In the genomic region with DNA sequence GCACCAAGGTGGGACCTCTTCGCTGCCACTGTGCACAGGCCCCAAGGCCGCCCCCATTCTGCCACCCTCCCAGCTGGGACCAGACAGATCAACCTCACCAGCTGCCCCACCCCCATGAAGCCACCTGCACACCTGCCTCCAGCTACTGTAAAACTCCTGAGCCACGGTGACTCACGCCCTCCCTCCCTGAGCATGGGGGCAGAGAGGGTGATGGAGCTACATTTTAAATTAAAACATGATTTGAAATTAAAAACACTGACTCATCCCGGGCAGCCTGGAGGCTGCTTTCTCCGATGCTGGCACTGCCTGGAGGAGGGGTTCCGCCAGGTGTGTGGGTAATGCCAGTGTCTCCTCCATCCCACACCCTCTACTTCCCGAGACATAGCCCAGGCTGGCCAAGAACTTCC, we compare ENCODE assay signal across 19 mouse cellular contexts.
A peak's percentile ranks its signal among the peaks of the same experiment; 100 is the strongest.
DNase-seq lines count a peak whose midpoint lies in the region; ATAC-seq and TF ChIP-seq lines count a peak whose summit lies in the region.
"Had no signal": no experiment of that assay in that cellular context is flagged by ENCODE, and none has a peak within 500 bp of the region (broad histone marks: within the 10 kb centered on the region; RNA-seq: fewer than 3 reads in every experiment).

No protein-coding gene starts in this region.

- H3K4me2 ChIP-seq in intestine, embryonic 16.5 days (ENCODE audit: low read depth, low read length): no peak overlapping the region
- H3K4me2 ChIP-seq: heart, embryonic 13.5 days; limb, embryonic 15.5 days; liver, embryonic 15.5 days; midbrain, embryonic 11.5 days had no signal

- H3K9ac ChIP-seq in intestine, embryonic 16.5 days (ENCODE audit: low read depth, low read length): no peak overlapping the region
- H3K9ac ChIP-seq: heart, embryonic 13.5 days; limb, embryonic 15.5 days; liver, embryonic 15.5 days had no signal

- TF ChIP-seq CTCF in thymus, adult 2 months (IDR thresholded peaks at IDR 0.05; ENCODE audit: borderline replicate concordance, control insufficient read depth, extremely low read depth, insufficient read depth, low read length, poor library complexity): no peak; the same call in 1 of the 2 replicates

- 71% methylated on average over 8 of the region's 8 CpGs for WGBS in thymus, adult 2 months
- WGBS in intestine, embryonic 16.5 days: 86% methylated on average over 8 of the region's 8 CpGs

- peak overlapping the region; percentile 39; the same call in 1 of the 2 replicates for H3K27ac ChIP-seq in thymus, adult 2 months (ENCODE audit: control insufficient read depth, insufficient read depth, low read length)
- no peak overlapping the region for H3K27ac ChIP-seq in intestine, embryonic 16.5 days (ENCODE audit: low read length)
- H3K27ac ChIP-seq: heart, embryonic 13.5 days; kidney, postnatal 0 days; limb, embryonic 15.5 days; liver, embryonic 15.5 days had no signal

- no peak overlapping the region for H3K4me3 ChIP-seq in thymus, adult 2 months (ENCODE audit: control insufficient read depth, insufficient read depth, low read length)
- H3K4me3 ChIP-seq in intestine, embryonic 16.5 days (ENCODE audit: low read length): no peak overlapping the region
- H3K4me3 ChIP-seq: heart, embryonic 13.5 days; limb, embryonic 15.5 days; liver, embryonic 15.5 days had no signal

- peaks cover 53% of the 10 kb centered on the region for H3K4me1 ChIP-seq in thymus, adult 2 months (replicated peaks; ENCODE audit: control insufficient read depth, insufficient read depth, low read length)
- H3K4me1 ChIP-seq in intestine, embryonic 16.5 days (ENCODE audit: control insufficient read depth, insufficient read depth, low read length): peaks cover 12% of the 10 kb centered on the region

- TF ChIP-seq POLR2A in thymus, adult 2 months (IDR thresholded peaks at IDR 0.05; ENCODE audit: control insufficient read depth, extremely low read depth, insufficient read depth, low read length, poor library complexity): no peak

- peaks cover 25% of the 10 kb centered on the region for H3K36me3 ChIP-seq in thymus, adult 2 months (ENCODE audit: control insufficient read depth, insufficient read depth, low read length)
- H3K36me3 ChIP-seq in intestine, embryonic 16.5 days (ENCODE audit: control insufficient read depth, insufficient read depth, low read length): no peaks in the 10 kb centered on the region

- 0 out of 2 replicates have a peak, but pooled peaks cover 3% of the 10 kb centered on the region for H3K9me3 ChIP-seq in intestine, embryonic 16.5 days (ENCODE audit: control insufficient read depth, low read length)
- H3K9me3 ChIP-seq: heart, embryonic 13.5 days; limb, embryonic 15.5 days; liver, embryonic 15.5 days had no signal

- DNase-seq in frontal cortex, postnatal 10 days (ENCODE audit: low spot score in 2 of 2): no peak
- peak; percentile 64 for DNase-seq in layer of hippocampus, adult 9-11 months
- DNase-seq in layer of hippocampus, postnatal 14 days (ENCODE audit: low spot score in 2 of 2): no peak
- peak; percentile 88 for DNase-seq in brain, adult 2 months (ENCODE audit: low read depth, low spot score)
- DNase-seq in thymus, adult 2 months: peak; percentile 71
- no peak for DNase-seq in adrenal gland, postnatal 10 days
- DNase-seq: adrenal gland, postnatal 14 days; cerebellum, adult 11-12 months; cerebellum, postnatal 14 days; kidney, adult 11 months had no signal

- ATAC-seq in frontal cortex, adult (ENCODE audit: low TSS enrichment): peak; percentile 58
- ATAC-seq in intestine, embryonic 16.5 days: no peak
- ATAC-seq: forebrain, embryonic 16.5 days; hindbrain, embryonic 16.5 days had no signal

- H3K27me3 ChIP-seq in thymus, adult 2 months (ENCODE audit: control insufficient read depth, insufficient read depth, low read length): no peaks in the 10 kb centered on the region
- H3K27me3 ChIP-seq in intestine, embryonic 16.5 days (replicated peaks; ENCODE audit: control insufficient read depth, insufficient read depth, low read length): no peaks in the 10 kb centered on the region
- H3K27me3 ChIP-seq: heart, embryonic 13.5 days; limb, embryonic 15.5 days; liver, embryonic 15.5 days had no signal

Comparison
In these comparisons a context has a peak if more than half of its experiments do, and no peak if none do; other contexts are left out.
1. DNase-seq: peak in layer of hippocampus, adult 9-11 months (single experiment), brain, adult 2 months (single experiment) and thymus, adult 2 months (single experiment); none in frontal cortex, postnatal 10 days (0 of 2), layer of hippocampus, postnatal 14 days (0 of 2) and adrenal gland, postnatal 10 days (single experiment).